Mouse (Mus musculus): ENCODE measurements at regions not wholly inside any gene's neighbourhood (a gene's known extent, or its start where the extent isn't known, plus 50 kb on each side); places are given as distances from the start of the nearest gene placed in this dataset.

GRCm38 (mm10) chr13:31197593-31197992 is 223.6 kb downstream of the Gm5447 start:
- no peak for TF ChIP-seq CTCF (IDR thresholded peaks at IDR 0.05 in 2 of 3, conservative IDR thresholded peaks at IDR 0.05 in 1 of 3; ENCODE audit: control insufficient read depth in 1 of 3, insufficient read depth in 1 of 3, low read depth in 2 of 3, low read length in 3 of 3, poor library complexity in 1 of 3, severe bottlenecking in 1 of 3)
- no peak for TF ChIP-seq TAL1 (IDR thresholded peaks at IDR 0.05; ENCODE audit: low read length)
- TF ChIP-seq POLR2A (IDR thresholded peaks at IDR 0.05; ENCODE audit: control insufficient read depth in 1 of 2, insufficient read depth in 1 of 2, low read depth in 1 of 2, low read length in 2 of 2, poor library complexity in 1 of 2), result no peak
- TF ChIP-seq HCFC1 (IDR thresholded peaks at IDR 0.05; ENCODE audit: low read depth, low read length), result no peak
- no peak for TF ChIP-seq TBP (IDR thresholded peaks at IDR 0.05; ENCODE audit: low read depth, low read length)
- no peak for TF ChIP-seq EP300 (IDR thresholded peaks at IDR 0.05; ENCODE audit: low read depth in 1 of 2, low read length in 2 of 2)
- no peak for TF ChIP-seq TCF12 (IDR thresholded peaks at IDR 0.05; ENCODE audit: low read depth, low read length)
